Mouse (Mus musculus) liver, postnatal 0 days (tissue): ENCODE measurements at regions not wholly inside any gene's neighbourhood (a gene's known extent, or its start where the extent isn't known, plus 50 kb on each side); places are given as distances from the start of the nearest gene placed in this dataset.

Experiments used
- ATAC-seq: fragments of 200-750 bp; cut with Nextera tagmentation; 2 replicates; pipeline ENCODE4 v1.8.0; 2017; ENCODE audit warnings: mild to moderate bottlenecking, moderate library complexity
- DNase-seq: peaks from one replicate; pipeline ENCODE4 v3.0.0-alpha.2; 2016
- H3K27ac ChIP-seq: fragments of 300-500 bp; sonication (generic); 2 replicates; pipeline ENCODE4 v1.5.1; 2014; ENCODE audit warnings: antibody characterized with exemption, moderate library complexity, mild to moderate bottlenecking, low read depth
- H3K27me3 ChIP-seq: fragments of 300-500 bp; sonication (generic); 2 replicates; pipeline ENCODE4 v1.6.1; 2014; ENCODE audit warnings: low read length, control low read depth, mixed read lengths; ENCODE audit not compliant: insufficient read depth
- H3K36me3 ChIP-seq: fragments of 300-500 bp; sonication (generic); replicated peaks from 2 replicates; pipeline ENCODE4 v1.6.1; 2014; ENCODE audit warnings: mild to moderate bottlenecking, control low read depth, low read length, moderate library complexity, mixed read lengths; ENCODE audit not compliant: insufficient read depth
- H3K4me1 ChIP-seq: fragments of 300-500 bp; sonication (generic); 2 replicates; pipeline ENCODE4 v1.6.1; 2014; ENCODE audit warnings: antibody characterized with exemption, mild to moderate bottlenecking, control low read depth; ENCODE audit not compliant: insufficient read depth
- H3K4me2 ChIP-seq: fragments of 300-500 bp; sonication (generic); 2 replicates; pipeline ENCODE4 v1.6.1; 2014; ENCODE audit warnings: low read depth, mild to moderate bottlenecking, low read length, moderate library complexity, mixed read lengths
- H3K4me3 ChIP-seq: fragments of 300-500 bp; sonication (generic); 2 replicates; pipeline ENCODE4 v1.5.1; 2014; ENCODE audit warnings: low read depth, low read length
- H3K9ac ChIP-seq: fragments of 300-500 bp; sonication (generic); replicated peaks from 2 replicates; pipeline ENCODE4 v1.6.1; 2014; ENCODE audit warnings: mild to moderate bottlenecking, moderate library complexity
- H3K9me3 ChIP-seq: fragments of 300-500 bp; sonication (generic); 2 replicates; pipeline ENCODE4 v1.6.1; 2016; ENCODE audit warnings: mild to moderate bottlenecking, control low read depth, low read length, mixed read lengths
- CTCF ChIP-seq: sonication (generic); IDR thresholded peaks from 2 replicates; pipeline ENCODE4 v1.5.1; 2016; ENCODE audit warnings: antibody characterized with exemption, low read depth
- EP300 ChIP-seq: IDR thresholded peaks from 2 replicates; pipeline ENCODE4 v1.6.1; 2016; ENCODE audit warnings: antibody characterized with exemption, low read depth, mild to moderate bottlenecking
- WGBS: fragments of 180-500 bp; shearing (Covaris S2); extraction: QIAGEN DNeasy Blood & Tissue Kit; methylation state at CpG from one replicate; pipeline ENCODE4 v1.1.7; 2014; ENCODE audit not compliant: insufficient replicate concordance; 5-methylcytosine and 5-hydroxymethylcytosine counted together

DNA sequence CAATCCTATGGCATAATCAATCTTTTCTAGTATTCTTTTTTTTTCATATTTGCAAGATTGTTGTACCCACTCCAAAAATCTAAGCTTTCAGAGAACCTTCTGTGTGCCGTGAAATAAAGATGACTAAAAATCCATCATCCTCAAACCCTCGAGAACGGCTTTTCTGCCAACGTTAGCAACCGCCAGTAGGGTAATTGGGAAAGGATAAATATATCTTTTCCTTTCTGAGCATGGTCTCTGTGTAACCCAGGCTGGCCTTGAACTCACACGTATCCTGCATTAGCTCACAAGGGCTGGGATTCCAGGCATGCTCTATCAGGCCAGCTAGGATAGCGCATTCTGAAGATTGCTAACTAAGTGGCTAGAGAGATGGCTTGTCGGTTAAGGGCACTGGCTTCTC lies 117.9 kb upstream of the Sgk1 start:
- H3K27me3 ChIP-seq, result no peaks in the 10 kb centered on the region
- TF ChIP-seq EP300 (no peak), CTCF (no peak)
- DNase-seq (no peak), ATAC-seq (no peak)
- H3K4me3 ChIP-seq, result no peak overlapping the region
- no peaks in the 10 kb centered on the region for H3K36me3 ChIP-seq
- no peak overlapping the region for H3K9ac ChIP-seq
- WGBS, result 85% methylated on average over 8 of the region's 8 CpGs
- no peak overlapping the region for H3K27ac ChIP-seq
- no peaks in the 10 kb centered on the region for H3K9me3 ChIP-seq
- H3K4me2 ChIP-seq, result no peak overlapping the region
- H3K4me1 ChIP-seq, result no peaks in the 10 kb centered on the region

DNA sequence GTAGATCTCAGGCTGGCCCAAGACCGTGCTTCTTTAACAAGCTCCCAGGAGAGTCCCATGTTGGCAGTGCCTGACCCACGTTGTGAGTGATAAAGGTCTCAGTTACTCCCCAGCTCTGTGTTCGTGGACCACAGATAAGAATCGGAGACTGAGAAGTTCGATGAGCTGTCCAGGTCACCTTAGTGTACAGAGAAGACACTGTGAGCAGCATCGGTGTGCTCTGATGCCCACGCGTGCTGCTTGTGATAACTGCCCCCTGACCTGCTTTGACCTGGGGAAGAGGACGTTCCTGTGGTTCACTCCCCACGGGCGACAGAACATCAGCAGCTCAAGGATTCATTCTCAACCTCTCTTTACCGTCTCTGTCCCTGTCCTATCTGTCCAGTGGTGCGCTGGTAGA lies 117.1 kb upstream of the Sgk1 start:
- Histone ChIP-seq H3K27me3 (no peaks in the 10 kb centered on the region), H3K4me3 (no peak overlapping the region), H3K4me2 (no peak overlapping the region), H3K36me3 (no peaks in the 10 kb centered on the region), H3K27ac (no peak overlapping the region), H3K9me3 (no peaks in the 10 kb centered on the region), H3K9ac (no peak overlapping the region), H3K4me1 (no peaks in the 10 kb centered on the region)
- WGBS, result 75% methylated on average over 13 of the region's 13 CpGs
- TF ChIP-seq EP300, result no peak
- TF ChIP-seq CTCF, result no peak
- DNase-seq, result no peak
- no peak for ATAC-seq

DNA sequence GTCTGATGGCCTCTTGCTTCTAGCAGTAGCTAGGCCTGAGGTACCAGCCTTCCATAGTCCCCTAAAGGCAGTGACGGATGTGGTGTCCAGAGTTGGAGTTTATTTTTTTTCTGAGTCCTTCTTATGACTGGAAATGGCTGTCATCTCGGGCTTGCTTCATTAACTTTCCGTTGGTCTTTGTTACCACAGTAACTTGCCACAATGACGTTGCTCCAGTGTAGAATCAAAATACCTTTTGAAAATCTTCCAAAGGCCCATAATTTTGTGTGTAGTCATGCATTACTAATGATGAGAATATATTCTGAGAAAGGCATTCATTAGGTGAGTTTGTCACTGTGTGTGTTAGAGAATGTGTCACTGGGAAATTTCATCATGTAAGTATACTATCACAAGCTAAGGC lies 108.4 kb upstream of the Sgk1 start:
- no peaks in the 10 kb centered on the region for H3K9me3 ChIP-seq
- H3K9ac ChIP-seq, result no peak overlapping the region
- ATAC-seq (no peak), DNase-seq (no peak)
- H3K27me3 ChIP-seq, result no peaks in the 10 kb centered on the region
- no peak overlapping the region for H3K4me3 ChIP-seq
- no peaks in the 10 kb centered on the region for H3K36me3 ChIP-seq
- 68% methylated on average over 4 of the region's 4 CpGs for WGBS
- TF ChIP-seq CTCF, result no peak
- no peak for TF ChIP-seq EP300
- no peak overlapping the region for H3K27ac ChIP-seq
- H3K4me1 ChIP-seq, result no peaks in the 10 kb centered on the region; the same call in 1 of the 2 replicates
- no peak overlapping the region for H3K4me2 ChIP-seq

DNA sequence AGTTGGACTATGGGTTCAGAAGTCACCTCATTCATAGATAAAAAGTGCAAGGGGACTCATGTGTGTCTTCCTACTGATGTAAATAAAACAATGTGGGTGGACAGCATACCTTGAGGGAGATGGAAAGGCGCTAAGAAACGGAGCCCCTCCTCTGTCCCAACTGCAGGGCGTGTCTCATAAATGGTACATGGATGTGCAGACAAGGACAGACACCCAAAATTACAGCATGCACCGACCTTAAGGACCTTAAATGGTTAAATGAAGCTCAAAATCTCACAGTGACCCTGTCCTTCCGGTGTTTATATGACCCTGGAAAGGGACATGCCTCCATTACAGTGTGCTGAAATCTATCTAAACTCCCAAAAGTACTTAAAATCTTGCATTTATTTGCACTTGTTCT lies 106.5 kb upstream of the Sgk1 start:
- DNase-seq (no peak), ATAC-seq (no peak)
- Histone ChIP-seq H3K4me2 (no peak overlapping the region), H3K9me3 (no peaks in the 10 kb centered on the region), H3K27ac (no peak overlapping the region), H3K4me3 (no peak overlapping the region), H3K27me3 (no peaks in the 10 kb centered on the region), H3K4me1 (no peaks in the 10 kb centered on the region; the same call in 1 of the 2 replicates), H3K9ac (no peak overlapping the region), H3K36me3 (no peaks in the 10 kb centered on the region)
- no peak for TF ChIP-seq CTCF
- TF ChIP-seq EP300, result no peak
- WGBS, result 70% methylated on average over 5 of the region's 5 CpGs

DNA sequence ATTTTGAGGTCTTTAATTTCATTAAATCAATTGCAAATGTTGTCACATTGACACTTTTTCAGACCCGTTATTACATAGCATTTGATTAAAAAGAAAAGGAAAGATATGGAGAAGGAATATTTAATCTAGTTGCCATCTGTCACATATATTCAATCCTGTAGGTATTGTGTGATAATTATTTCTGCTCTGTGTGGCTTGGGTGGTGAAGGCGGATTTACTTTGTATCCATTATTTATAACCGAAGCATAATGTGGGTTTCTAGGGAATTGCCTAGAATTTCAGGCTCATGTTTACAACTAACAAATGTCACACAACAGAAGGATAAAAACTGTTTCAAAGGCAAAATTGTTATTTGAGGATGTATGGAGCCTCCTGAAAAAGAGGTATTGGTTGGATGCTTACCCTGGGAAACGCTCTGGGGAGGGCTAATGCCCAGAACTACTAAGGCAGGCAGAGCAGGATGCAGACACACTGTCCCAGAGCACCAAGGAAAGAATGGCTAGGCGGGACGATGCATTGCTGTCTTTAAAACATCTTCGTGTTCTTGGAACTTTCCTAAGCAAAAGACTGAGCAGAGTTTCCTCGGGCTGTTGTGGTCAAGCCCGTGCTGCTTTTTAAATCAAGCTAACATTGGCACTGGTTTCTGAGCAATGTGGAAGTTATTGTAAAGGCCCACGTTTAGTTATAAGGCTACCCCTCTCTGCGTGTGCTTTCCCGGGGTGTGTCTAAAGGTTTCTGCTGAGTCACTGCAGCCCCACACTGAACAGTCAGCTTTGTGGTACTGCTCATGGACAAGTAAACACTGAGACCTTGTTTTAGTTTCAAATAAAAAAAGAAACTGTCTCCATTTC lies 105.8 kb upstream of the Sgk1 start:
- no peak for ATAC-seq
- DNase-seq, result no peak
- H3K36me3 ChIP-seq, result no peaks in the 10 kb centered on the region
- no peaks in the 10 kb centered on the region for H3K9me3 ChIP-seq
- 58% methylated on average over 12 of the region's 12 CpGs for WGBS
- no peak overlapping the region for H3K4me2 ChIP-seq
- H3K27me3 ChIP-seq, result no peaks in the 10 kb centered on the region
- no peak overlapping the region for H3K9ac ChIP-seq
- H3K4me3 ChIP-seq, result no peak overlapping the region
- no peaks in the 10 kb centered on the region; the same call in 1 of the 2 replicates for H3K4me1 ChIP-seq
- no peak overlapping the region for H3K27ac ChIP-seq
- TF ChIP-seq CTCF, result no peak
- no peak for TF ChIP-seq EP300

DNA sequence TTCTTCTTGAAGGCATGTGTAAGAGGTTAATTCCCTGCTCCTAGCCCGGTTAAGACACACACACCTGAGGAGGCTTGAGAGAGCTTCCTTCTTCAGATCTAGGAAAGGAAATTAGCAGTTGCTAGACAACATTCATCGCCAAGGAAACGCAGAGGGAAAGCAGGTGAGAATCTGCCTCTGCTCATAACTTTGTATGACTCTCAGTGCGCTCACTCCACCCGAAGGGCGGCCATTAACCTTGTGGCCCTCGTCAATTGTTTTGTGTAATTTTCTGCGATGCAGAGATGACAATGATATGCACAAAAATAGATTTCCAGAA lies 105.3 kb upstream of the Sgk1 start:
- Histone ChIP-seq H3K9ac (no peak overlapping the region), H3K4me2 (no peak overlapping the region), H3K27me3 (no peaks in the 10 kb centered on the region), H3K9me3 (no peaks in the 10 kb centered on the region), H3K27ac (no peak overlapping the region), H3K36me3 (no peaks in the 10 kb centered on the region), H3K4me1 (no peaks in the 10 kb centered on the region; the same call in 1 of the 2 replicates), H3K4me3 (no peak overlapping the region)
- DNase-seq (no peak), ATAC-seq (no peak)
- no peak for TF ChIP-seq CTCF
- TF ChIP-seq EP300, result no peak
- WGBS, result 76% methylated on average over 8 of the region's 8 CpGs
